Mouse (Mus musculus): ENCODE results near the gene Otop2. TPM values are rescaled to one million over a fixed set of nuclear protein-coding genes. Genes with fewer than 3 reads are reported as not detected.

Otop2 gene
- total RNA-seq, 1 experiment from 2014 or later: not detected

DNA sequence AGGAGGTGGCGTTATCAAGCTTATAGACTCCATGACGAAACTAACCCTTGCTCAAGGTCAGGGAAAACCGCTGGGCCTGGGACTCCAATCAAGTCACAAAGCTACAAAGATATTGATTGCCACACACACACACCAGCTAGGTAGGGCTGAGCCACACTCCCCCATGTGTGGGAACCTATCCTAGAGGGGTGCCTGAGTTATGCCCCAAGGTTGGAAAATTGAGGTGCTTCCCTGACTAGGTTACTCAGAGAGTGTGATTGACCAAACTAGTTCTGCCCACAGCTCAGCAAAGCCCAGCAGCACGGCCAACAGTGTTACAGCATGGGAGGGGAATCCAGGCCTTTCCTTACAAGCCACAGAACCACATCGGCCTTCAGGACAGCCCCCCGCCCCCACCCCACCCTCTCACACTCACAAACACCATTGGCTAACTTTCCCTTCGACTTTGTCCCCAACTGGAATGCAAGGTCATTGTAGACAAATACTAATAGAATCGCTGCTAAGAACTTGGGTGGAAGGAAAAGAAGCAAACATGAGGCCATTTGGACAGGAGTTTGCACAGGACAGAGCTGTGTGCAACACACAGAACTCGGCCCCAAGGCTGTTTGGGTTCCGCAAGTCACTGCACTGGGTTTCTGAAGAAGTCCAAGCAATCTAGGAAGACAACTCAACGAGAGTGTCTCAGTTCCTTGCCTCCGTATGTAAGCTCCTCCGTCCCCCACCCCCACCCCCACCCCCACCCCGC is 14.2 kb upstream of the Otop2 start:
- no peak for ATAC-seq (ENCODE audit: extremely low read depth, insufficient number of reproducible peaks, low FRiP score, poor library complexity, severe bottlenecking)

- ATAC-seq (ENCODE audit: extremely low read depth, insufficient number of reproducible peaks, low FRiP score, poor library complexity, severe bottlenecking): no peak
These were observed 11.0 kb upstream of the Otop2 start for GRCm38 (mm10) chr11:115295939-115296338.

DNA sequence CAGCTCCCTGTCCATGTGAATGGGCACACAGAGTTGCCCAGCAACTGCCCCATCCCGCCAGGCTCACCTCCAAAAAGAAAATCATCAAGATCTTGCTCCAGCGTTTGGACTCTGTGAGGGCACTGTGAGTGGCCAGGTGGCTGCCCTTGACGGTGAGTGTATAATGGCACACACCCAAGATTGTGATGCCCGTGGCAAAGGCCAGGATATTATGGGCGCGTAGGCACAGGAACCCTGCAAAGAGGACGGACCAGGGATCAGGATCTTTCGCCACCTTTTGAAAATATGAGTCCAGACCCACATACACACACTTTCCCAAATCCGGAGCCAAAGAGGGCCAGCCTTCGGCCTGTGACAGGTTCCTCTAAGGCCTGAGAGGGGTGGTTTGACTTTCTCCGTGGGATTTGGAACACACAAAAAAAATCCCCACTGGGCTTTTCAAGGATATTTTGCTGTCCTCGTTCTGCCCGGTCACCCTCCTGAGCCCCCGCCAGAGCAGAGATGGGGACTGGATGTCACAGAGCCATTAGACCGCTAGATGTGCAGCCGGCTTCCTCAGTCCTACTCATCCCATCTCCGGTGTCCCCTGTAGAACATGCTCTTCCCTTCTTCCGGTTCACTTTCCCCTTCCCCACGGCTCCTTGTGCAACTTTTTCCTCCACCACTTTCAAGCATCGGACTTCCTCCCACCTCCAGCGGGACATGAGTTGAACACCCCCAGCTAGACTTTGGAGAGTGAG is 10.3 kb upstream of the Otop2 start:
- no peak for ATAC-seq (ENCODE audit: extremely low read depth, insufficient number of reproducible peaks, low FRiP score, poor library complexity, severe bottlenecking)

DNA sequence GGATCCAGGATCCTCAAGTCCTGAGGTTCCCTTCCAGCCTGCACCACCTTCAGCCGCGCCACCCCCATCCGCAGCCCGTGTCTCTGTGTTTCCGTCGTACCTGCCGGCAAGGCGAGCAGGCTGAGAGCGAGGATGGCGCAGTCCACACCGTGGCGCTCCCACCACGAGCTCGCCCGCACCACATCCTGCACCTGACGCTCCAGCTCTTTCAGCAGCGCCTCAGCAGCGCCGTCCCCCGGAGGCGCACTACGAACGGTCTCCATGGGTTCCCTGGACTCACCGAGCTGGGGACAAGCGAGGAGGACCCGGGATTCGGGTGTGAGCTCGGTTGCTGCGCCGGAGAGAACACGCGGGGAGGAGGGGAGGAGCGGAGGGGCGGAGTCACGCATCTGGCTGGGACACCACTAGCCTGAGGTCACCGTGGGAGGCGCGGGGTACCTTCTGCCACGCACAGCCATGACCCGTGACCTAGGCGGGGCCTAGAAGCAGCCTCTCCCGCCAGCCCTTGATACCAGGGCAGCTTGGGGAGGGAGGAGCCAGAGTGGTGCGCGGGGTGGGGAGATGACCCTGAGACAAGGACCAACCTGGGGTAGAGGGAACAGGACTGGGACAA is 9.6 kb upstream of the Otop2 start, which contains the start of gene Fads6:
Fads6 (minus strand) TSS at position 450 of the 613 bp plus-strand sequence.
- ATAC-seq (ENCODE audit: extremely low read depth, insufficient number of reproducible peaks, low FRiP score, poor library complexity, severe bottlenecking): peak; percentile 43

DNA sequence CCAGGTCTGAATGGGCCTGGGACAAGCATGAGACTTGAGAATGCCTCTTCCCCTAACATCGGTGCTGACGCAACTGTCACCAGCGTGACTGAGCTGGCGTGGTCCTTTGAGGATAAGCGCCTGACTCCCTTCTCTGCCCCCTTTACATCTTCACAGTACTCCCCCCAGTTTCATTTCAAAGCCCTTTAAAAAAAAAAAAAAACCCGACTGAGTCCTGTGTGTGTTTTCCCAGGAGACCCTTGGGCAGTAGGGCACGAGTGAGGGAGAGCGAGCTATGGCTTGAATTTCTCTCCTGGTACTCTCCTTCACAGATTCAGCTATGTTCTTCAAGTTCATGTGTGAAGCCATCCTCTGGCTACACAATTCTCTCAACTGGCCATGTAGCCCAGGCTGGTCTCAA is 8.8 kb upstream of the Otop2 start:
- ATAC-seq (ENCODE audit: extremely low read depth, insufficient number of reproducible peaks, low FRiP score, poor library complexity, severe bottlenecking): no peak

DNA sequence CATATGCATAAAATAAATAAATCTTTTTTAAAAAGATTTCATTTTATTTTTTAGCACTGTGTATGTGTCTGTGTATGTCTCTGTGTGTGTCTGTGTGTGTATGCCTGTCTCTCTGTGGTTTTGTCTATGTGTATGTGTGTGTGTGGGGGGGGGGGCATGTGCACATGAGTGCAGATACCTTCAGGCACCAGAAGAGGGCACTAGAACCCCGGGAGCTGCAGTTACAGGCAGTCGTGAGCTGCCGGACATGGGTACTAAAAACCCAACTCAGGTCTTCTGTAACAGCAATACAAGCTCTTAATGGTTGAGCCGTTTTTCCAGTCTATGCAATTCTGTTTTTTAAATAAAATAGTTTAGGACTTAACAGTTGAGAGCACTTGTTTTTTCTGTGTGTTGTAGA is 6.2 kb upstream of the Otop2 start:
- no peak for ATAC-seq (ENCODE audit: extremely low read depth, insufficient number of reproducible peaks, low FRiP score, poor library complexity, severe bottlenecking)

DNA sequence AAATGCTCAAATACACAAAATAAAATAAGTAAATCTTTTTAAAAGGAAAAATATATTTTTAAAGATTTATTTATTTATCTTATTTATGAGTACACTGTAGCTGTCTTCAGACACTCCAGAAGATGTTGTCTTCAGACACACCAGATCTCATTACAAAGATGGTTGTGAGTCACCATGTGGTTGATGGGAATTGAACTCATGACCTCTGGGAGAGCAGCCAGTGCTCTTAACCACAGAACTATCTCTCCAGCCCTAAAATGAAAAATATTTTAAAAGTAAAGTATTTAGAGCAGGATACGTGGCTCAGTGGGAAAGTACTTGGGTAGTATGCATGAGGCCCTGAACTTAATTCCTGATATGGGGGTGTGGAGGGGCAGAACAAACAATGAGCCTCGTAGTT is 5.6 kb upstream of the Otop2 start:
- ATAC-seq (ENCODE audit: extremely low read depth, insufficient number of reproducible peaks, low FRiP score, poor library complexity, severe bottlenecking): no peak

- no peak for ATAC-seq (ENCODE audit: extremely low read depth, insufficient number of reproducible peaks, low FRiP score, poor library complexity, severe bottlenecking)
These were observed 3.8 kb upstream of the Otop2 start for GRCm38 (mm10) chr11:115303167-115303566.

DNA sequence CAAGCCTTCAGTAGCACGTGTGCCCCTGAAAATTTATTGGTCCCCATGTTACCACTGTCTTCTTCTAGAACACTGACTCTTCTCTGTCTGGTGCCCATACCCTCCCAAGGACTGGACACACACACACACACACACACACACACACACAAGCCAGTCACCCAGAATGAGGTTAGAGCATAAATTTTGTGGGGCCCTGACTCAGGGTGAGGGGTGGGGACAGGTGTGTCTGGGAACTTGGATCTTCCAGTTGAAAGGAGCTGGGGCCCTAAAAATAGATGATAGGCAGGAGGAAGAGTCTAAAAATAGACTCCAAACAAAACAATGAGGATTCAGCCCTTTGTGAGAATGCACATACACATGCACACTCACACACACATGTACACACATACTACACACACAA is 1.8 kb downstream of the Otop2 start:
- no peak for ATAC-seq (ENCODE audit: extremely low read depth, insufficient number of reproducible peaks, low FRiP score, poor library complexity, severe bottlenecking)

DNA sequence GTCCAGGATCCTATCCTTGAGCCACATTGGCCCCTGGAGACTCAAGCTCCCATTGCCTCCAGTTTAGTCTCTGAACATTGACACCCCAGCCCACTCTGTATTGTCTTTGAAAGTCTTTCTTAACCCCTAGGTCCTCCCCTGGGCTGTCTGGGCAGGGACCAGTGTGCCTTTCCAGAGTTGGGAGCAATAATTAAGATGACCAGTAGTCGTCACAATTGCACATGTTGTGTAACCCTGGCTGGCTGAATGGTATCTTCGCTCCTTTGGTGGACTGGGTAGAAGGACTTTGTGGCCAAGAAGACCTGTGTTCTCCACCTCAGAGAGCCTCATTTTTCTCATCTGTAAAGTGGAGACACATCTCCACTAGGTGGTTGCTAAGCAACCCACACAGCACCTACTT is 7.3 kb downstream of the Otop2 start:
- no peak for ATAC-seq (ENCODE audit: extremely low read depth, insufficient number of reproducible peaks, low FRiP score, poor library complexity, severe bottlenecking)

DNA sequence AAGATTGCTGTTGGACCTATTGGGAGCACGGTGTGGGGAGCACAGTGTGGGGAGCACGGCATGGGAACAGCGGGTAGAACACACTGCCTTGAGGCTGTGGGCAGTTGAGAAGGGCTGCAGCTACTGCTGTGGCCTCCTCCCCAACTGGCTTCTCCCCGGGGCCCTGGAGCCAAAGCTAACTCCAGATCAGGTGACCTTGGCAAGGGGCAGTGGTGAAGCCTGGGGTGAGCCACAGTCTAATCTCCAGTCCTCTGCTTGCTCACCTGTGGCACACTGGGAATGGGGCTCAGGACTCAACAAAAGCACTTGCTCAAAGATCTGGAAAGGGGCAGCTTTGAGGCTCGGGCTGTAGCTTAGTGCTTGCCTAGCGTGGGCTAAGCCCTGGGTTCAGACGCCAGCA is 10.2 kb downstream of the Otop2 start:
- ATAC-seq (ENCODE audit: extremely low read depth, insufficient number of reproducible peaks, low FRiP score, poor library complexity, severe bottlenecking): no peak

DNA sequence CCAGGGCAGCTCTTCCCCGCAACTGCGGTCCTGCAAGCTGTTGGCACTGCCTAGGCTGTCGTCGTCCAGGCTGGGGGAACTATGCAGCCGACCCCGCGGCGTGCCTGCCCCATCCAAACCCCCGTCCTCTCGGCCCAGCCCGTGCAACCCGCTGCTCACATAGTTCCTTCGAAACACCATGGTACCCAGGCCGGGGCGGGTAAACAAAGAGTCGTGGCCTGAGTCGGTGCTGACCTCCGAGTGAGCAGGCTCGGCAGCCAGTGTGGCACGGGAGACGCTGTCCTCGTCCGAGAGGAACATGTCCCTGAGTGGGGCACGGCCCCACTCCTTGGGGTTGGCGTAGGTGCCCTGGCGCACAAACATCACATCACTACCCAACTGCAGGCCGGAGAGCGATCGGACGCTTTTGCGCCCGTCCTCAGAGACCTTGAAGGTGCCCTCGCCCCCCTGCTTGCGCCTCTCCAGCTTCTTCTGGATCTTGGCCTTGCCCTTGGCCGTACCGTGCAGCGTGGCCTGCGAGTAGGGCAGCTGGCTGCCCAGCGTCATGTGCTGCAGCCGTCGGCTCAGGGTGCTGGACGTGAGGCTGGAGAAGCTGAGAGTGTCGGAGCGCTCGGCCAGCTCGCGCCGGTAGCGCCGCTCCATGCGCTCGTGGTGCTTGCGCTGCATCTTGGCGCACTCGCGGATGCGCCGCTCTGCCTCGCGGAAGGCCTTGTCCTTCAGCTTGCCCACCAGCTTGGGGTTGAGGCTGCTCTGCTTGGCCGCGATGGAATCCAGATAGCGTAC is 11.5 kb downstream of the Otop2 start:
- no peak for ATAC-seq (ENCODE audit: extremely low read depth, insufficient number of reproducible peaks, low FRiP score, poor library complexity, severe bottlenecking)

DNA sequence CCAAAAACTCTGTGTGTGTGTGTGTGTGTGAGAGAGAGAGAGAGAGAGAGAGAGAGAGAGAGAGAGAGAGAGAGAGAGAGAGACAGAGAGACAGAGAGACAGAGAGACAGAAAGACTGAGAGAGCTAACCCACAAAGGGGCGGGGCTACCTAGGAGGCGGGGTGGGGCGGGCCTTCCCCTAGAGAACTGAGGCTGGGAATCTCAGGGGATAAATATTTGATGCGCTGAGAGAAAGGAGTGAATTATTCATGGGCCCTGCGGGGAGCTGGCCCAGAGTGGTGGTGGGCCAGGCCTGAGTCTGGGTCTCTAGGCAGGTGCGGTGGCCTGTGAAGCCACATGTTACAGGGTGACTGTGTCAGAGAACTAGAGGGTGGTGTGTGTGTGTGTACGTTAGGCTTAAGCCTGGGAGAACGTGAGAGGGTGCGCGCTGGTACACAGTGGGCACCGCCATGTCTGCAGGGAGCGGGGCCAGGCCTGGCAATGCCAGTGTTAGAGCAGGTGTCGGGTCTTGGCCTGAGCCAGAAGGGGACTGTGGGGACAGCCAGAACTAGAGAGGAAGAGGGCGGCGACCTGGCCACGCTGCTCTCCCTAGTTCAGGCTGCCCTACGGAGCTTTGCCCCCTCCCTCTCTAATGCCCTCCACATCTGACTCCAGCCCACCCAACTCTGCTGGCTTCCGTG is 12.9 kb downstream of the Otop2 start:
- ATAC-seq (ENCODE audit: extremely low read depth, insufficient number of reproducible peaks, low FRiP score, poor library complexity, severe bottlenecking): no peak

DNA sequence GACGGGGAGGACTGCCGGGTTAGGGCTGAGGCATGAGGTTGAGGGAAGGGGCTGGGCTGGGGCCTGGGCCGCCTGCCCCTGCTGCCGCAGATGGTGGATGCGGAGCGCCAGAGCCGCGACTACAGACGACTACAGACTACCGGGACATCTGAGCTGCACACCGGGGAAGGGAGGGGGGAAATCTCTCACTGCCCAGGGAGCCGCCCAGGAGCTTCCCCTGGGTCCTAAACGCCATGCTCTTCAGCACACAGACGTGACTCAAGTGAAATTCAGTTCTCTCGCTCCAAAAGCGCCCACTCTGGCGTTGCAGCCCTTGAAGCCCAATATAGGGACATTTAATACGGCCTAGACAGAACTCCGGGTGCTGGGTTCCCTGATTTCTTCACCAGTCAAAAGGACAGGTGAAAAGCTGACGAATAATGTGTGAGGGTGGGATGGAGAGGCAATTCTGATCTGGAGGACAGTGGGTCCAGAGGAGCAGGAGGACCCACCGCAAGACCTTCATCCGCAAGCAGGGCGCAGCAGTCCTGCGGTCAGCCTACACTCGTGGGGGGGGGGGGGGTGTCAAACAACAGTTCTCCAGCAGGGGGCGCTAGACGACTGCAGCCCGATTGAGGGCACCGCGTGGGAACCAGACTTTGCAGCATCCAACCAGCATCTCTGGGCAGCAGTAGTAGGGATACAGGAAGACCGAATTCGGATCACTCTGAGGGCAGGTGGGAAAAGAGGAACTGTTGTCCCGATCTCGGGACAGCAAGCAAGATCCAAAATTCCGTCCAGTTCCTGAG is 15.1 kb downstream of the Otop2 start, which contains the start of gene Ush1g:
Ush1g (minus strand) TSS at position 136 of the 788 bp plus-strand sequence.
- ATAC-seq (ENCODE audit: extremely low read depth, insufficient number of reproducible peaks, low FRiP score, poor library complexity, severe bottlenecking): peak; percentile 28; the same call in 1 of the 2 replicates

GRCm38 (mm10) chr11:115323354-115323753 is 16.4 kb downstream of the Otop2 start:
- no peak for ATAC-seq (ENCODE audit: extremely low read depth, insufficient number of reproducible peaks, low FRiP score, poor library complexity, severe bottlenecking)

GRCm38 (mm10) chr11:115326730-115327129 is 19.8 kb downstream of the Otop2 start:
- no peak for ATAC-seq (ENCODE audit: extremely low read depth, insufficient number of reproducible peaks, low FRiP score, poor library complexity, severe bottlenecking)

- ATAC-seq (ENCODE audit: extremely low read depth, insufficient number of reproducible peaks, low FRiP score, poor library complexity, severe bottlenecking): no peak
These were observed 22.4 kb downstream of the Otop2 start for GRCm38 (mm10) chr11:115329339-115329738.

- no peak for ATAC-seq (ENCODE audit: extremely low read depth, insufficient number of reproducible peaks, low FRiP score, poor library complexity, severe bottlenecking)
These were observed 27.6 kb downstream of the Otop2 start, which contains the start of gene Otop3 for GRCm38 (mm10) chr11:115334531-115334930. Otop3 (plus strand) TSS chr11:115334731.

Data from neutrophil, adult 5-6 weeks (primary cell).